Mouse (Mus musculus) forebrain, postnatal 0 days (tissue): ENCODE measurements at regions not wholly inside any gene's neighbourhood (a gene's known extent, or its start where the extent isn't known, plus 50 kb on each side); places are given as distances from the start of the nearest gene placed in this dataset.

Source experiments
- ATAC-seq: fragments of 200-750 bp; cut with Nextera tagmentation; 2 replicates; pipeline ENCODE4 v1.8.0; 2017; ENCODE audit warnings: mild to moderate bottlenecking, moderate library complexity
- DNase-seq: peaks from one replicate; pipeline ENCODE4 v3.0.0-alpha.2; 2015
- H3K27ac ChIP-seq: fragments of 300-500 bp; sonication (generic); 2 replicates; pipeline ENCODE4 v1.5.1; 2014; ENCODE audit warnings: low read depth, mild to moderate bottlenecking, antibody characterized with exemption, low read length, moderate library complexity, mixed read lengths
- H3K27me3 ChIP-seq: fragments of 300-500 bp; sonication (generic); 2 replicates; pipeline ENCODE4 v1.6.1; 2014; ENCODE audit warnings: mild to moderate bottlenecking, low read length, mixed read lengths; ENCODE audit not compliant: insufficient read depth
- H3K36me3 ChIP-seq: fragments of 300-500 bp; sonication (generic); 2 replicates; pipeline ENCODE4 v1.6.1; 2014; ENCODE audit warnings: mild to moderate bottlenecking, moderate library complexity; ENCODE audit not compliant: insufficient read depth
- H3K4me1 ChIP-seq: fragments of 300-500 bp; sonication (generic); 2 replicates; pipeline ENCODE4 v1.6.1; 2014; ENCODE audit warnings: antibody characterized with exemption; ENCODE audit not compliant: insufficient read depth
- H3K4me2 ChIP-seq: fragments of 300-500 bp; sonication (generic); 2 replicates; pipeline ENCODE4 v1.6.1; 2014; ENCODE audit warnings: low read depth, mild to moderate bottlenecking, moderate library complexity
- H3K4me3 ChIP-seq: fragments of 300-500 bp; sonication (generic); 2 replicates; pipeline ENCODE4 v1.5.1; 2014; ENCODE audit warnings: low read depth, low read length, mixed read lengths
- H3K9ac ChIP-seq: fragments of 300-500 bp; sonication (generic); 2 replicates; pipeline ENCODE4 v1.6.1; 2014; ENCODE audit warnings: mild to moderate bottlenecking
- H3K9me3 ChIP-seq: fragments of 300-500 bp; sonication (generic); 2 replicates; pipeline ENCODE4 v1.6.1; 2016; ENCODE audit warnings: low read length
- CTCF ChIP-seq: sonication (generic); IDR thresholded peaks from 2 replicates; pipeline ENCODE4 v1.5.1; 2016; ENCODE audit warnings: antibody characterized with exemption, control low read depth, low read depth
- WGBS: fragments of 180-500 bp; shearing (Covaris S2); extraction: QIAGEN DNeasy Blood & Tissue Kit; methylation state at CpG from one replicate; pipeline ENCODE4 v1.1.7; 2014; 5-methylcytosine and 5-hydroxymethylcytosine counted together

- ATAC-seq (no peak), DNase-seq (no peak)
- Histone ChIP-seq H3K27ac (no peak overlapping the region), H3K36me3 (no peaks in the 10 kb centered on the region), H3K9ac (no peak overlapping the region), H3K4me1 (no peaks in the 10 kb centered on the region), H3K4me2 (no peak overlapping the region), H3K9me3 (0 out of 2 replicates have a peak, but pooled peaks cover 4% of the 10 kb centered on the region), H3K4me3 (no peak overlapping the region), H3K27me3 (no peaks in the 10 kb centered on the region)
- 82% methylated on average over 11 of the region's 11 CpGs for WGBS
- TF ChIP-seq CTCF, result no peak
Observed at GRCm38 (mm10) chr16:93387578-93388116, 216.2 kb downstream of the Setd4 start.

GRCm38 (mm10) chr16:93384039-93384537, 219.8 kb downstream of the Setd4 start:
- Histone ChIP-seq H3K9me3 (no peaks in the 10 kb centered on the region), H3K4me1 (no peaks in the 10 kb centered on the region; the same call in 1 of the 2 replicates), H3K27me3 (no peaks in the 10 kb centered on the region), H3K4me3 (no peak overlapping the region), H3K36me3 (no peaks in the 10 kb centered on the region), H3K27ac (no peak overlapping the region), H3K4me2 (no peak overlapping the region), H3K9ac (no peak overlapping the region)
- ATAC-seq, result no peak
- TF ChIP-seq CTCF, result no peak
- no peak for DNase-seq
- WGBS, result 68% methylated on average over 8 of the region's 8 CpGs

- H3K4me3 ChIP-seq, result no peak overlapping the region
- no peaks in the 10 kb centered on the region for H3K36me3 ChIP-seq
- no peaks in the 10 kb centered on the region for H3K9me3 ChIP-seq
- no peak overlapping the region for H3K27ac ChIP-seq
- no peaks in the 10 kb centered on the region; the same call in 1 of the 2 replicates for H3K4me1 ChIP-seq
- no peak for DNase-seq
- no peaks in the 10 kb centered on the region for H3K27me3 ChIP-seq
- 71% methylated on average over 3 of the region's 3 CpGs for WGBS
- no peak for ATAC-seq
- H3K4me2 ChIP-seq, result no peak overlapping the region
- no peak for TF ChIP-seq CTCF
- no peak overlapping the region for H3K9ac ChIP-seq
Observed at GRCm38 (mm10) chr16:93382945-93383344, 220.9 kb downstream of the Setd4 start.

GRCm38 (mm10) chr16:93380717-93381671, 222.9 kb downstream of the Setd4 start:
- no peak for TF ChIP-seq CTCF
- ATAC-seq (peak; percentile 34), DNase-seq (peak; percentile 26)
- WGBS, result 25% methylated on average over 13 of the region's 13 CpGs
- no peaks in the 10 kb centered on the region for H3K36me3 ChIP-seq
- no peaks in the 10 kb centered on the region for H3K9me3 ChIP-seq
- H3K27me3 ChIP-seq, result no peaks in the 10 kb centered on the region
- H3K4me1 ChIP-seq, result no peaks in the 10 kb centered on the region; the same call in 1 of the 2 replicates
- H3K4me2 ChIP-seq, result no peak overlapping the region
- H3K27ac ChIP-seq, result no peak overlapping the region
- H3K9ac ChIP-seq, result no peak overlapping the region
- no peak overlapping the region for H3K4me3 ChIP-seq

GRCm38 (mm10) chr16:93380117-93380516, 223.7 kb downstream of the Setd4 start:
- H3K9me3 ChIP-seq, result no peaks in the 10 kb centered on the region
- ATAC-seq, result peak; percentile 55
- no peak overlapping the region for H3K4me3 ChIP-seq
- no peaks in the 10 kb centered on the region for H3K27me3 ChIP-seq
- WGBS, result 10% methylated on average over 4 of the region's 4 CpGs
- no peaks in the 10 kb centered on the region; the same call in 1 of the 2 replicates for H3K4me1 ChIP-seq
- H3K27ac ChIP-seq, result no peak overlapping the region
- DNase-seq, result peak; percentile 32
- H3K4me2 ChIP-seq, result no peak overlapping the region
- H3K36me3 ChIP-seq, result no peaks in the 10 kb centered on the region
- H3K9ac ChIP-seq, result no peak overlapping the region
- TF ChIP-seq CTCF, result no peak

- no peaks in the 10 kb centered on the region for H3K9me3 ChIP-seq
- no peaks in the 10 kb centered on the region for H3K36me3 ChIP-seq
- H3K4me1 ChIP-seq, result no peaks in the 10 kb centered on the region; the same call in 1 of the 2 replicates
- no peaks in the 10 kb centered on the region for H3K27me3 ChIP-seq
- DNase-seq (no peak), ATAC-seq (no peak)
- H3K4me3 ChIP-seq, result no peak overlapping the region
- no peak overlapping the region for H3K9ac ChIP-seq
- no peak overlapping the region for H3K27ac ChIP-seq
- H3K4me2 ChIP-seq, result no peak overlapping the region
- WGBS, result 16% methylated on average over 6 of the region's 6 CpGs
- TF ChIP-seq CTCF, result no peak
Observed at GRCm38 (mm10) chr16:93379611-93380010, 224.3 kb downstream of the Setd4 start.

GRCm38 (mm10) chr16:93374669-93375068, 229.2 kb downstream of the Setd4 start:
- TF ChIP-seq CTCF, result no peak
- no peak for DNase-seq
- no peak for ATAC-seq
- Histone ChIP-seq H3K4me2 (no peak overlapping the region), H3K9ac (no peak overlapping the region), H3K27me3 (no peaks in the 10 kb centered on the region), H3K9me3 (no peaks in the 10 kb centered on the region), H3K4me3 (no peak overlapping the region), H3K36me3 (no peaks in the 10 kb centered on the region), H3K27ac (no peak overlapping the region), H3K4me1 (peaks cover 2% of the 10 kb centered on the region; the same call in 1 of the 2 replicates)
- WGBS, result 84% methylated on average over 6 of the region's 6 CpGs
